Mouse (Mus musculus) gastrocnemius, postnatal 4 days (tissue): ENCODE results near the gene Cox8a. TPM values are rescaled to one million over a fixed set of nuclear protein-coding genes. Genes with fewer than 3 reads are reported as not detected.

Experiments
- DNase-seq, 2 experiments: peaks; one replicate each; pipeline ENCODE4 v3.0.0; 2021 to 2022; ENCODE audit warnings: low spot score in 2 of 2, mixed read lengths in 2 of 2
- total RNA-seq, 2 experiments: library from RNA; stranded (reverse); gene quantifications; 2 replicates each; pipeline ENCODE4 v1.2.3; 2021

Gene Cox8a
- total RNA-seq, 2 experiments from 2014 or later, result 437 to 448 TPM

GRCm38 (mm10) chr19:7187157-7187556 lies 30.3 kb downstream of the Cox8a start:
- DNase-seq, result no peak

DNA sequence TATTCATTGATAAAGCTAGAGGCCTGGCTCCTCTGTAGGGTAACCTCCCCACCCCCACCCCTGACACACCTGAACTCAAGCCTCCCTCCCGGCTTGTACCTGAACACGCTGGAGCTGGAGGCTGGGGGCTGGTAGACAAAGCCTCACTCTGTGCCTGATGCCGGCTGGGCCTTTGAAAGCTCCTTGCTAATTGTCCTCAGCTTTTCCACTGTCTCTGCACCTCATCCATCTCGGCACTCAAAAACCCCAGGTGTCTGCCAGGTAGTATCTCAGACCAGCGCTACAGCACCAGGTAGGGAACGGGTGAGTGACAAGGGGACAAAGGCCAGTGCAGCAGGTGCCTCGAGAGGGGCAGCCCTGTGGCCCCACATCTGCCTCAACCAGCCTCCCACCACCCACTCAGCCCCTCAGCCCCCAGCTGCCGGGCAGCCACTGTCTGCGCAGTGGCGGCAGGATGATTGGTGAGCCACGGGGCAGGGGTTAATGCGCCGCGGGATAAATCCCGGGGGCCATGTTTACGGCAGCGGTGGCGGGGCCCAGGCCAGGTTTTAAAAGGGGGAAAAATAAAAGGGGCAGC lies 31.6 kb downstream of the Cox8a start:
- DNase-seq, result no peak

- DNase-seq, result no peak
Measured at GRCm38 (mm10) chr19:7185059-7185458, 32.4 kb downstream of the Cox8a start.

DNA sequence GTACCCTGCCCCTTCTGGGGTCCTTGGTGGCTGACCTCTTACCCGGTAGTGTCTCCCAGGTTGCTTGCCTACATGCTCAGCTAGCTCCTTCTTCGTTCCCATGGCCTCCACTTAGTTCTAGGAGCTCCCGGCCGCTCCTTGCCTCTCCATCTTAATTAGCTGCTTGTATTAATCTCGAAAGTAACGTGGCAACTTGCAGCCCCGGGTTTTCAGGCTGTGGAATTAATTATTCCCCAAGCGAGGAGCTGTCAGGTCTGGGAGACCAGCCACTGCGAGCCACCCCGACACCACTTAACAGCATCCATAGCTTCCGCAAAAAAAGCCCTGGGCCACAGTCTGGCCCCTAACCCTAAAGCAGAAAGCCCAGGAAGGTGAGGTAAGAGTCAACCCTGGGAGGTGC lies 34.0 kb downstream of the Cox8a start:
- no peak for DNase-seq

- DNase-seq, result peak in 1 of 2 experiments; percentile 39
Measured at GRCm38 (mm10) chr19:7182273-7182949, 35.0 kb downstream of the Cox8a start.

- no peak for DNase-seq
Measured at GRCm38 (mm10) chr19:7181496-7181895, 35.9 kb downstream of the Cox8a start.

DNA sequence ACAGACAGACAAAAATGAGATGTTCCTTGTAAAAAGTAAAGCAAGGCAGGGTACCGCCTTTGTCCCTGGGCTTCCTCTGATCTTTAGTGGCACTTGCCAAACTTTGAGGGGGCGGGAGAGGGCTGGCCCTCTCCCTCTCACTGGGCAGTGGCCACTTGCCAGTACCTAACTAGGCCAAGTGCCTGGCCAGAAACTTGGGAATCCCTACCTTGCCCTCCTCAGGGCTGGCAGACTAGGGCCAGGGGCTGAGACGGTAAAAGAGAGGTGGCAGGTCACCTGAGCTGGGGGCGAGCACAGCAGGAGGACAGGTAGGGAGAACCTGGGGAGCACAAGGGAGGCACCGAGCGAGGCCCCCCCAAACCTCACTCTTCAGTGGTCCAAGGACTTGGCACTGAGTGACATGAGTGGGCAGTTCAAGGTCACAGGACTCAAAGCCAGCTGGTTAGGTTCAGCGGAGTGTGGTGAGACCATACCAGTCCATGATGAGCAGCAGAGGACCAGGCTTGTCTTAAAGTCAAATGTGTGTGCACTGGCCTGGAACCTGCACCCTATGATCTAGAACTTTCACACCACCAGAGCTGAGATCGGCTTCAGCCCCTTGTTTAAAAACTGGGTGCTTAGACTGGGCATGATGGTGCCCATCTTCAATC lies 36.5 kb downstream of the Cox8a start:
- no peak for DNase-seq

- DNase-seq, result no peak
Measured at GRCm38 (mm10) chr19:7178841-7179452, 38.5 kb downstream of the Cox8a start.

GRCm38 (mm10) chr19:7177804-7178511 lies 39.5 kb downstream of the Cox8a start:
- DNase-seq, result no peak

GRCm38 (mm10) chr19:7176041-7176696 lies 41.2 kb downstream of the Cox8a start:
- no peak for DNase-seq

DNA sequence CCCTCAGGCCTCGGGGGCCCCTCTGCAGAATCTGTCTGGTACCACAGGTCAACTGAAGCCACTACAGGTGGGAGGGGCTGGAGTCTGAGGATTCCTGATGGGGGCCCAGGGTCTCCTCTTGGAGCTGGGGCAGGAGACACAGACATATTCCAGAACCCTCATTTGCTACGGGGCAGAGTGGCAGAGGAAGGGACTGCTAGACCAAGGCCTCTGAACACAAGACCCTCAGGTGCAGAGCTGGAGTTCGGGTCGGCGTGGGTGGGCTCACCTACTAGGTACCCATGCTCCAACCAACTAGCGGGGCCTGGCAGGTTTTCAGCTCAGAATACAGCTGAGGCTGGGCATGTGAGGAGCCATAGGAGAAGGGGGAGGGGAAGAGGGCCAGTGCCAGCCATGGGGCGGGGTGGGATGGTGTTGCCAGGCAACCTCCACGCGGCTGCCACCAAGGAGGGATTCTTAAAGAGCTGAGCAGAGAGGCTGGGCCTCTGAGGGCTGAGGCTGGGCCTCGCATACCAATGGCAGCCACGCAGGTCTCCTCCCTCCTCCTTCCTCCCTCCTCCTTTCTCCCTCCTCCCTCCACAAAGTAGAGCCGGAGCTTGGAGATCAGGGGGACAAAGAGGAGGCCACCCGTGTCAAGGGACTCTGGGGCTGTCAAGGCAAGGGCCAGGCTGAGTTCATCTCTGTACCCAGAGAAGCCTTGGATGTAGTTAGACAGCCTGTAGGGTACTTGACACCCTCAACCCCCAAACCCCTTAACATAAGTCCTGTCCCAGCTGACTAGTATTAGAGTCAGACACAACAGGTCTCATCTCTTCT lies 45.2 kb downstream of the Cox8a start:
- DNase-seq, result no peak

- no peak for DNase-seq
Measured at GRCm38 (mm10) chr19:7171447-7171846, 46.0 kb downstream of the Cox8a start.

DNA sequence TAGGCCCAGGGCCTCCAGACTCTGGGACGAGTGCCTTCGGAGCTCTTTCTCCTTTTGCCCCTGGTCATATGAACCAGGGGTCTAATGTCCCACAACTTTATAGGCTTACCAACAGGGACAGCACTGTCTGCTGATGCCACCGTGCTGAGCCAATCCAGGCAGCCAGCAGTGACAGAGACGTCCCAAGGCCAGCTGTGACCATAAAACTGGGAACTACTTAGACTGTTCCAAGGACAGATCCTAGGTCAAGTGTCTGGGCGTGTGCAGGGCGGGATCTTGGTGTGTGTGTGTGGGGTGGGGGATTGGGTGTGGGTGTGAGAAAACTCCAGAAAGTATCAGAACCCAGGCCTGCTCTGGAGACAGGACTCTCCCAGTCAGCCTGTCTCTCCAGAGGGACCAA lies 46.5 kb downstream of the Cox8a start:
- DNase-seq, result no peak

DNA sequence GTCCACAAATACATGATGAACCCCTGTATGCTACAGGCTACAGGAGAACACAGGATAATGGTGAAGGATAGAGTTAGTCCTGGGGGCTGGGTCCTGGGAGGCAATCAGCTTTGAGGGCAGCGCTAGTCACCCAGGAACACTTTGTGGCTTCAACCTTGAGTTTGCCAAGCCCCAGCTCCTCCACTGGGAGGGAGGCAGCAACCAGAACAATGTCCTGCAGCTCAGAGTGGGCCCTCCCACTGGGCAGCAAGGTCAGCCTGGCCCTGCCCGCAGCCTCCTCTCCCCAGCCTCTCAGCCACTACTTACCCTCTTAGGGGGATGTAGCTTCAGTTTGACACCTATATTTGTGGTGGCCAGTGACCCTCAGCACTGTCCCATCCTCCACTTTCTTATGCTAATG lies 49.0 kb downstream of the Cox8a start:
- DNase-seq, result no peak

DNA sequence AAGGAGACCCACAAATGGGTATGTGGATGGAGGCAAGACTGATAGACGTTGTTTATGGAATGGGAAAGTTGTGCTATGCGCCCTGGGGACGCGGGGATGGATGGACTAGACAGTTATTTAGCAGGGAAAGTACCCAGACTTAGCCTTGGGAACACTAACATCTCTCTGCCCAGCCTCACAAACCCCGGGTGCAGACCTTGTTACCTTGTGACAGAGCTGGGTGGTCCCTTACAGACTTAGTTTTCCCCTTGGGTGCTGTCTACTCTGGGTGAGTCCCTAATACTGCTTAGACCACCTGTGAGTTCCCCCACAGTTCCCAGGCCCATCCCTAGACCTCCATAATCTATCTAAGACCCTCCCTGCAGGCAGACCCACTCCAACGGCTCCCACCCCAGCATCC lies 50.6 kb downstream of the Cox8a start:
- no peak for DNase-seq

- no peak for DNase-seq
Measured at GRCm38 (mm10) chr19:7166200-7166711, 51.2 kb downstream of the Cox8a start.

- DNase-seq, result no peak
Measured at GRCm38 (mm10) chr19:7165509-7166199, 51.8 kb downstream of the Cox8a start.
